Mouse (Mus musculus) erythroblast, adult 5-6 weeks (primary cell): ENCODE data around the gene Mab21l2. TPM values are rescaled to one million over a fixed set of nuclear protein-coding genes. Genes with fewer than 3 reads are reported as not detected.

Experiments used
- ATAC-seq: replicated peaks from 2 replicates; pipeline ENCODE4 v1.8.0; 2016; ENCODE audit warnings: moderate number of reproducible peaks, mild to moderate bottlenecking, moderate TSS enrichment, inconsistent platforms; ENCODE audit not compliant: poor library complexity, low FRiP score, severe bottlenecking
- total RNA-seq, 2 experiments: library from RNA; stranded (forward) in 1 of 2; stranded (reverse) in 1 of 2; fragments of 150-400 nt in 1 of 2; fragments of 200-764, 138-1000 nt in 1 of 2; gene quantifications; 2 replicates each; pipeline versions ENCODE4 v1.2.3 to v1.2.4; 2015 to 2017; ENCODE audit warnings: low replicate concordance in 2 of 2

Gene Mab21l2
- total RNA-seq, 2 experiments from 2014 or later, result not detected

GRCm38 (mm10) chr3:86541074-86541614 lies 7.3 kb downstream of the Mab21l2 start:
- ATAC-seq, result no peak

- ATAC-seq, result no peak
Observed at GRCm38 (mm10) chr3:86539555-86540168, 8.8 kb downstream of the Mab21l2 start.

- ATAC-seq, result no peak
Observed at GRCm38 (mm10) chr3:86538645-86539554, 9.5 kb downstream of the Mab21l2 start.

GRCm38 (mm10) chr3:86536751-86537150 lies 11.7 kb downstream of the Mab21l2 start:
- ATAC-seq, result no peak

- no peak for ATAC-seq
Observed at GRCm38 (mm10) chr3:86531531-86532269, 16.7 kb downstream of the Mab21l2 start.

- no peak for ATAC-seq
Observed at GRCm38 (mm10) chr3:86522880-86523505, 25.4 kb downstream of the Mab21l2 start.

DNA sequence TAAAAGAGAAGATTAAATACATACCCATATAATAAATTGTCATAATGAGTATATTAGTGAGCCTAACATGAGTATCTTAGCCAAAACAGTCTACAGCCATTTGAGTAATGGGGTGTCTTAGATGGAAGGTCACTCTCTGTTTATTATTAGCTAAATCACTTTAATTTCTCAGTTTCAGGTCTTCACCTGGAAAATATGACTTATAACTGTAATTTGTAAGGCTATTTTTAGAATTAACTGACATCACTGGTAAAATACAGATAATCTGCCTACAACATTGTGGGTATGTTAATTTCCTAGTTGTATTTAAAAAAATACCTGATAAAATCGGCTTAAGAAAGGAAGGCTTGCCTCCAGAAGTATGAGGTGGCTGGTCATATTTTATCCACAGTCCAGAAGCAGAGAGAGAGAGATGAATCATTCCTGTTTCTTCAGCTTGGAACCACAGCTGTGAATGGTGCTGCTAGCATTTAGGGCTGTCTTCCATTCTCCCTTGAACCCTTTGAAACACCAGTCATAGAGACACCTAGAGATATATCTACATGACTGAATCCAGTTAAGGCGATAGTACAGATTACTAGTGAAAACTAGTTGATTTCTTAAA lies 29.8 kb downstream of the Mab21l2 start:
- ATAC-seq, result no peak

DNA sequence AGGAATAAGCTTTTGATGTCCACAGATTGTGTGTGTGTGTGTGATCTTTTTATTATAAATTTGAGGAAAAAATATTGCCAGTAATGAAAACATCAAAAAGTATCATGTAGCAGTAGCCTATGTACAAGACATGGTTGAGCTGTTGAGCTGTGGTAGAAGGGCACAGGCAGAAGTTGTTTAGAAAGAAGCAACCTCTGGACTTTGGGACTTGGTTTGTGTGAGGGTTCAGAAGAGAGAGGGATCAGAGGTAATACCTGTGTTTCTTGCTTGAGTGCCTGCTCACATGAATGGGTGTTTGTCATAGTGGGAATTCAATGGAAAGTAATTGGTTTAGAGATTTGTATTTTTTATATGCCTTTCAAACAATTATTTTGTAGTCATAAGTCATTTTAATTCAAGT lies 47.8 kb downstream of the Mab21l2 start:
- ATAC-seq, result no peak
